Mouse (Mus musculus) testis, postnatal 14 days (tissue): ENCODE results near the gene Ppp1r14a.

Source experiments
- DNase-seq: peaks from one replicate; pipeline ENCODE4 v3.0.0; 2021; ENCODE audit warnings: low spot score

Gene Ppp1r14a

GRCm38 (mm10) chr7:29279924-29280323, 9.2 kb upstream of the Ppp1r14a start:
- no peak for DNase-seq

- no peak for DNase-seq
These were observed 8.3 kb upstream of the Ppp1r14a start for GRCm38 (mm10) chr7:29280801-29281200.

GRCm38 (mm10) chr7:29281201-29282073, 7.7 kb upstream of the Ppp1r14a start, which contains the start of gene Spint2:
Spint2 (minus strand) TSS chr7:29281912.
- peak; percentile 89 for DNase-seq

GRCm38 (mm10) chr7:29282074-29282554, 7.0 kb upstream of the Ppp1r14a start:
- no peak for DNase-seq

- DNase-seq, result no peak
These were observed 5.2 kb upstream of the Ppp1r14a start for GRCm38 (mm10) chr7:29283876-29284275.

GRCm38 (mm10) chr7:29284523-29284922, 4.6 kb upstream of the Ppp1r14a start:
- DNase-seq, result no peak

GRCm38 (mm10) chr7:29287481-29287880, 1.6 kb upstream of the Ppp1r14a start:
- DNase-seq, result no peak

GRCm38 (mm10) chr7:29288079-29288478, 1.0 kb upstream of the Ppp1r14a start:
- no peak for DNase-seq

- no peak for DNase-seq
These were observed 748 bp downstream of the Ppp1r14a start for GRCm38 (mm10) chr7:29289856-29290255.

- no peak for DNase-seq
These were observed 1.8 kb downstream of the Ppp1r14a start for GRCm38 (mm10) chr7:29290691-29291485.

GRCm38 (mm10) chr7:29291616-29292457, 2.7 kb downstream of the Ppp1r14a start:
- no peak for DNase-seq

GRCm38 (mm10) chr7:29292458-29293098, 3.5 kb downstream of the Ppp1r14a start:
- DNase-seq, result no peak

- peak; percentile 68 for DNase-seq
These were observed 4.3 kb downstream of the Ppp1r14a start for GRCm38 (mm10) chr7:29293131-29294065.

GRCm38 (mm10) chr7:29294111-29294761, 5.1 kb downstream of the Ppp1r14a start:
- no peak for DNase-seq

- DNase-seq, result no peak
These were observed 6.9 kb downstream of the Ppp1r14a start for GRCm38 (mm10) chr7:29295861-29296647.

- peak; percentile 80 for DNase-seq
These were observed 7.9 kb downstream of the Ppp1r14a start for GRCm38 (mm10) chr7:29296998-29297397.

- no peak for DNase-seq
These were observed 12.0 kb downstream of the Ppp1r14a start for GRCm38 (mm10) chr7:29301127-29301566.

- no peak for DNase-seq
These were observed 13.5 kb downstream of the Ppp1r14a start for GRCm38 (mm10) chr7:29302641-29303040.
